Mouse (Mus musculus) c-Kit-negative CD71-positive TER-119-positive erythroid progenitor cells, embryonic 14.5 days (primary cell): ENCODE results near the gene Rbms3.

Experiments
- DNase-seq: peaks from one replicate; pipeline ENCODE4 v3.0.0-alpha.2; 2013; ENCODE audit warnings: low read depth, low spot score

Rbms3 gene

DNA sequence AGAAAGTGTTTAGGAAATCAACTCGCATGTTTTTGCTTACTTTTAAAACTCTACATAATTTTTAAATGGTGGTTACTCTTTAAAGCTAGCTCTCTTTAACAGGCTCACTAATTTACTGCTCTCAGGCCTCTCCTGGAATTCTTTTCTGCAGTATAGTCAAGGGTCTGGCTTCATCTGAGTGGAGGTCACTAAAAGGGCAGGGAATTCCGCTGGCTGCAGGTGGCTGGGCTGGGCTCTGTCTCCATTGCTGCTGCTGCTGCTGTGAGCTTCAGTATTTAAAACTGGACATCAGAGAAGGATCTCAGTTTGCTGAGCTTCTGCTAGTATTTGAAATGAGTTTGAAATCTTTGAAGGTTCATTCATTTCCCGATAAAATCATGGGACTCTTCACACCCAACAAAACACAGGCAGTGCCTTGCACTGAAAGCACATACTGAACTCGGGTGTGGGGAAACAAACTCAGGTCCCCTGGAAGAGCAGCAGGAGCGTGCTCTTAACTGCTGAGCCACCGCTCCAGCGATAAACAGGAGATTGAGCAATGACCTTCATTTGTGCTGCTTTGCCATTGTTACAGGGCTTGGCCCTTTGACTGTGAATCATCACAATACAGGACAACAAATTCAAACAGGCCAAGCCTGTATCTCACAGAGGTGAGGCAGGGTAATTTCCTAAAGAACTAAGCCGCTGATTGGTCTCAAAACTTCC lies 990.0 kb downstream of the Rbms3 start:
- no peak for DNase-seq

DNA sequence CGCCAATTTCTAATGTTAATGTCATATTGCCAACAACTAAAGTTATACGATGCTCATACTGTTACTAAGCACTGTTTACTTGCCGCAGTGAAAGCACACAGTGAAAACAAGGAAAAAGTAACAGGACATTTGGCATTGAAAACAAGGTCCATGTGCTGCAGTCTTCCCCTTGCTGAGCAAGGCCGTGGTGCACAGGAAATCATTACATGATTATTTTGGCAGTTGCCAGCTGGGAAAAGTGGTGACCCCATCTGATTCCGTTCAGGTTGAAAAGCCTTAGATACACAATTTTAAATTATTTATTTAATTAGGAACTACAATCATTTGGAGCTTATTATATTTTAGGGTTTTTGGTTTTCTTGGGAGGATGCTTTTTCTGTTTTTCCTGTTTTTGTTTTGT lies 995.9 kb downstream of the Rbms3 start:
- no peak for DNase-seq

GRCm38 (mm10) chr9:116633075-116633474 lies 996.6 kb downstream of the Rbms3 start:
- DNase-seq, result no peak

DNA sequence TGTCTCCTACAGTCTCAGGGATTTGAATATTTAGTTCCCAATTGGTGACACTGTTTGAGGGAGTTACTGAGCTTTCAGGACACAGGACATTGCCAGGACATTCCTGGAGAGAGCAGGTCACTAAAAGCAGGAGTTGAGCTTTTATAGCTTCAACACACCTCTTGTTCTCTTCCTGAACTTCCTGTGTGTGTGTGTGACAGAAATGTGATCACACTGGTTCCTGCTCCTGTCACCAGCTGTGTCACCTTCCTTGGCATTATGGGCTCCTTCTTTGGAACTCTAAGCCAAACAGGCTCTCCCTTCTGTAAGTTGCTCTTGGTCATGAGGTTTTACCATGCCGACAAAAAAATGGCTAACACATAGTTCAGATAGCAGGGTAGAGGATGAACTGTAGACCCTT lies 997.9 kb downstream of the Rbms3 start:
- DNase-seq, result no peak

DNA sequence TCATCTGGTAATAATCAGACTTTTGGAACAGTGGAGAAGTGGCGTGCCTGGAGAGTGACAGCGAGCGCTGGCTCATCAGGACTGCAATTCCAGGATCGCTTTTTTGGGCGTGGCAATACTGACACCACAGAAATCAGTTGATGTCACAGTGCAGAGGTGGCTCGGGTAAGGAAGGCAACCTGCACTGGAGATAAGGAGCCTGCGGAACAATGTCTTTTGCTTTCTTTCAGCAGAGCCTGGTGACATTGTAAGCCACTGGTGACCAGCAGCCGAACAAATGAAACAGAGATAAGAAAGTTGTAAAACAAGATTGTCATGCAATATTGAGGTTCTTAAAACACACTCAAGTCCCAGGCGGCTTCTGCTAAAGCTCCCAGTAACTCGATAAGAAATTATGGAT lies 998.9 kb downstream of the Rbms3 start:
- DNase-seq, result no peak

DNA sequence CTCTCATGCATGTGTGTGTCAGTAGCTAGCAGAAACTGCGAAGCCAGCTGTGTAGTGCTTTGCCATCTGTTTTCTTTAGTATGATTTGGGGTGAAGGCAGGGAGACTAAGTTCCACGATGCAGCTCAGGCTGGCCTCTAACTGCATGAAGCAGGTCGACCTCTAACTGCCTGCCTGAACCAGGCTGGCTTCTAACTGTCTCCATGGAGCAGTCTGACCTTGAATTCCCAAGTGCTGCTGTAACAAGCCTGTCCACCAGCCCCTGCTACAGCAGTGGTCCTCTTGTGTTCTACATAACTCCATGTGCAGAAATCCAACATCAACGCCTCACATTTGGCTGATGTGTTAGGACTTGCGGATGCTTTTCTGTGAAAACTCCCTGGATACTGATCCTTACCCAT lies 1009.3 kb downstream of the Rbms3 start:
- DNase-seq, result no peak

- DNase-seq, result no peak
These were observed 1010.8 kb downstream of the Rbms3 start for GRCm38 (mm10) chr9:116618886-116619285.

DNA sequence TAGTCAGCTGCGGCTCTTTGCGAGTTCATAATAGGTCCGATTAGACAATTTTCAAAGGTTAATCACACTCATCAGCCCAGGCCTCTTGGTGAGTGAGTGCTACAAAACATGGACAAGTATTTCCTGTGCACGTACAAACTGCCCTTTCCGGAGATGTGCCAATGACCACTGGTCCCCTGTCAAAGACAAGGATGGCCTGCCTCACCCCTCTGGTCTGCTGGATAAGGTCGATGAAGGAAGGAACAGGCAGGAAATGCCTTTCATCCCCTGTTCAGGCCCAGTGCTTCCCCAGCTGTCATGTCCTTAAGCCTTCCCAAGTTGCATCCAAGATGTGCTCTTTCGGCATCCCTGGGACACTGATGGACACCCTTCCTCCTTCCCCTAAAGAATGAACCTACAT lies 1016.4 kb downstream of the Rbms3 start:
- no peak for DNase-seq

DNA sequence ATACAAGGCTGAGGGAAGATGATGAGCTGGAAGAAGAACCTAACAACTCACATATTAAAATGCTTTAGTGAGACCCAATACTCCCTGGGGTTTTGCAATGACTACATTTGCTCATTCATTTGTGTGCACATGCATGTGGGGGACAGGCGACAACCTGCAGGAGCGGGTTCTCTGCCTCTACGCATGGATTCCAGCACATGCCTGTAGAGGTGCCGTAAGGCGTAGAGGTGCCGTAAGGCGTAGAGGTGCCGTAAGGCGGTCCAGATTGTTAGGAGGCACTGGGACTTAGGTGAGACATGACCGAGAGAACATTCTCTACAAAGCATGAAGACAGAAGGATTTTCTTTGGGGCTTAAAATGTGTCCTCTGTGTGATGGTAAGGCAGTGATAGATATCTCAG lies 1033.7 kb downstream of the Rbms3 start:
- no peak for DNase-seq

- no peak for DNase-seq
These were observed 1037.2 kb downstream of the Rbms3 start for GRCm38 (mm10) chr9:116592486-116592885.

GRCm38 (mm10) chr9:116591071-116591470 lies 1038.6 kb downstream of the Rbms3 start:
- no peak for DNase-seq

GRCm38 (mm10) chr9:116569680-116570079 lies 1060.0 kb downstream of the Rbms3 start:
- no peak for DNase-seq

DNA sequence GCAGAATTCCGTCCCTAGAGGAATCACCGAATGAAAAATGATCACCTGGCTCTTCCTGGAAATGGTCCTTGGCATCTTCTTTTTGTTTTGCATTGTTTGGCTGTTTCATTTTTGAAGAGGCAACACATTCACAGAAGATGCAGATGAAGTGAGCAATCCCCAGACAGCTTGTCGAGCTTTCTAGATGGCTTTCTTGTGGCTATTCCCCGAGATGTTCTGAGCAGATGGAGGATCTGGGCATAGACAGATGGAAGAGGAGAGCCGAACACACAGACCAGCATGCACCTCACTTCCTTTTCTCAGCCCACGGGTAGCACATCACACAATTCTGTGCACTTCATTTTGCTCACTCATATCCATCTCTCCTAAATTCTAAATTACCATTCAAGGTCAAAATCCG lies 1063.0 kb downstream of the Rbms3 start:
- no peak for DNase-seq

GRCm38 (mm10) chr9:116557781-116558180 lies 1071.9 kb downstream of the Rbms3 start:
- DNase-seq, result no peak

DNA sequence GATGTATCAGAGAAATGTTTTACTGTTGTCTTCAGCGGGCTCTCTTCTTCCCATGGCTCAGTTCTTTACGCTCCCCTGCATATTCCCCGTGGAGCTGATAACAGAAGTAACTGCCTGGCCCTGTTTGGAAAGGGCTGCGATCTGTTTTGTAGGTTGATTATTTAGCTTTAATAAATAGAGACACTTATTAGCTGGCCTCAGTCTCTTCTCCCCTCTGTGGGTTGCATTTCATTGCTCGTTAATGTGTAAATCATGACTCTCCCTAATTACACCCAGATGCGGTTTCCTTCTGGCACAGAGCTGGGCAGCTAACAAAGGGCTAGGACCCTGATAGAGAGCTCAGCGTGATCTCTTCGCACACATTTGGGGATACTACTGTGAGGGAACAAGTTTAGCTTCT lies 1073.1 kb downstream of the Rbms3 start:
- DNase-seq, result no peak

- DNase-seq, result no peak
These were observed 1076.5 kb downstream of the Rbms3 start for GRCm38 (mm10) chr9:116553181-116553580.

DNA sequence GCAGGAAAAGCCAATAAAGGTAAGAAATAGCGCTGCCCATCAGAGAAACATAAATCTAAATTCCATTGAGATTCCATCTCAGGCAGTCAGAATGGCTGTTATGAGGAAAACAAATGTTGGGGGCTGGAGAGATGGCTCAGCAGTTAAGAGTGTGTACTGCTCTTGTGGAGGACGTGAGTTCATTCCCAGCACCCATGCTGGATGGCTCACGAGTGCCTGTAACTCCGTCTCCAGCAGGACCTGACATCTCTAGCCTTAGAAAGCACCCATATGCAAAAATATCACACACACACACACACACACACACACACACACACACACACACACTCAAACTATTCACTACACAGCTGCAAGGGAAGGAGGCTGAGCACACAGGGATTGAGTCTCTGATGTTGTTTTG lies 1083.6 kb downstream of the Rbms3 start:
- no peak for DNase-seq

DNA sequence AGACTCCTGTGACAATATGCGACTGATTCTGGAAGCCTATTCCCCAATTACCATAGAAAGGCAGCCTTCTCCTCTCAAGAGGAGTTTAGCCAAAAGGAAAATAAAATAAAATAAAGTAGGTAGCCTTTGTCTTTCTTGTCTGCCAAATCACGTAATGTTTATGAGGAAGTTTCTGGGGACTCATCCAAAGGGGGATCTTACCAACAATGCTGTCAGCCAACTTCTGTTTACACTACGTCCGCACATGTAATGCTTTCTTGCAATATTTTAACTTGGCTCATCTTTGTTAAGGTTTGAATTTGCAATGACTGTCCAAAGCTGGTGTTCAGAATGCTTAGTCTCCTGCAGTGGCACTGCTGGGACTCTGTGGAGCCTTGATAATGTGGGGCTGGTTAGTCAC lies 1086.9 kb downstream of the Rbms3 start:
- no peak for DNase-seq

DNA sequence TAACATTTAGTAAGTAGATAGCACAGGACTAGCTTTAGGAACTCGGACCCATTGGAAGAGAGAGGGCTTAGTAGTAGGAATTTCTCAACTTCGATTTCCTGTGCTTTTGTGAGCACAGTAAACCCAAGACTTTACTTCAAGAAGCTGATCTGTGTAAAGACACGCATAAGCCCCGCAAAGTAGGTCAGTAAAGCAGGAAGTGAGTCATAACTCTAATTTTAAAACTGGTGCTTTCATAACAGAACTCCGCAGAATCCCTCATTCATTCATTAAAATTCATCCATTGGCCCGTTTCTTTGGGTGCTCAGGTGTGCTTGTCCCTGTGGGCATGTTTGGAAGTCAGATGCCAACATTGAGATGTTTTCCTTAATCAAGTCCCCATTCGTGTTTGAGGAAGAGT lies 1087.7 kb downstream of the Rbms3 start:
- no peak for DNase-seq

- no peak for DNase-seq
These were observed 1094.0 kb downstream of the Rbms3 start for GRCm38 (mm10) chr9:116535709-116536108.

GRCm38 (mm10) chr9:116533381-116533780 lies 1096.3 kb downstream of the Rbms3 start:
- DNase-seq, result no peak

DNA sequence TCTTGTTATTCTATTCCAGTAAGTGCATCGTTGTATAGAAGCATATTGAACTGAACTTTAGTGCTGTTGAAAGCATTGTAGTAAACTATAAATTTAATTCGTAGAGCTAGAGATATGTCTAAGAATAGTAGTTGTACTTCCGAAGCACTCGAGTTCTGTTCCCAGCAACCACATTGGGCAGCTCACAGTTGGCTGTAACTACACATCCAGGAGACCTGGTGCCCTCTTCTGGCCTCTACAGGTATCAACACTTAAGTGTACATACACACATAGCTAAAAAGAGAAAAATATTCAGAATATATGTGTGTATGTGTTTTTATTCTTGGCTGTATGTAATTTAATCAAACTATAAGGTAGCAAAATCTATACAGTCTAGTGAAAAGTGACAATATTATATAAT lies 1098.6 kb downstream of the Rbms3 start:
- DNase-seq, result no peak

GRCm38 (mm10) chr9:116524386-116524785 lies 1105.3 kb downstream of the Rbms3 start:
- DNase-seq, result no peak
